Mouse (Mus musculus) MEL (cell line): ENCODE data around the gene Trim8. TPM values are rescaled to one million over a fixed set of nuclear protein-coding genes. Genes with fewer than 3 reads are reported as not detected.
A peak's percentile ranks its signal among the peaks of the same experiment; 100 is the strongest.

ENCODE experiments used
- DNase-seq: peaks from one replicate; pipeline ENCODE4 v3.0.0; 2011; ENCODE audit warnings: low read depth, low spot score
- H3K27ac ChIP-seq: 2 replicates; pipeline ENCODE4 v1.5.1; 2012; ENCODE audit warnings: low read depth, mild to moderate bottlenecking, control low read depth, low read length, moderate library complexity; ENCODE audit not compliant: control insufficient read depth
- H3K27me3 ChIP-seq, 2 experiments: fragments of 150-350 bp in 1 of 2; sonication (generic) in 1 of 2; 2 replicates each; pipeline ENCODE4 v1.6.1; 2012; ENCODE audit warnings: low read length in 2 of 2, mild to moderate bottlenecking in 2 of 2, improper control_type of control experiment in 1 of 2, moderate library complexity in 1 of 2; ENCODE audit not compliant: insufficient read depth in 2 of 2, control insufficient read depth in 1 of 2
- H3K36me3 ChIP-seq, 2 experiments: 2 replicates each; pipeline ENCODE4 v1.6.1; 2012 to 2014; ENCODE audit warnings: low read length in 2 of 2, improper control_type of control experiment in 1 of 2, inconsistent platforms in 1 of 2, mild to moderate bottlenecking in 1 of 2; ENCODE audit not compliant: insufficient read depth in 2 of 2, control insufficient read depth in 1 of 2
- H3K4me1 ChIP-seq, 2 experiments: fragments of 150-350 bp in 1 of 2; sonication (generic) in 1 of 2; 2 replicates each; pipeline ENCODE4 v1.6.1; 2012; ENCODE audit warnings: low read length in 2 of 2, improper control_type of control experiment in 1 of 2, mild to moderate bottlenecking in 1 of 2; ENCODE audit not compliant: insufficient read depth in 2 of 2, control insufficient read depth in 1 of 2
- H3K4me3 ChIP-seq, 2 experiments: fragments of 150-350 bp in 1 of 2; sonication (generic) in 1 of 2; 2 replicates each; pipeline ENCODE4 v1.5.1; 2012; ENCODE audit warnings: low read depth in 2 of 2, low read length in 2 of 2, mild to moderate bottlenecking in 2 of 2, moderate library complexity in 2 of 2, control low read depth in 1 of 2, improper control_type of control experiment in 1 of 2; ENCODE audit not compliant: control insufficient read depth in 1 of 2, insufficient read depth in 1 of 2
- H3K79me2 ChIP-seq: 2 replicates; pipeline ENCODE4 v1.6.1; 2012; ENCODE audit warnings: mild to moderate bottlenecking, low read length, moderate library complexity; ENCODE audit not compliant: control insufficient read depth, poor library complexity, insufficient read depth
- H3K9ac ChIP-seq: 2 replicates; pipeline ENCODE4 v1.6.1; 2012; ENCODE audit warnings: low read depth, mild to moderate bottlenecking, control low read depth, low read length, moderate library complexity; ENCODE audit not compliant: control insufficient read depth, poor library complexity, severe bottlenecking
- H3K9me3 ChIP-seq: fragments of 150-350 bp; sonication (generic); replicated peaks from 2 replicates; pipeline ENCODE4 v1.6.1; 2012; ENCODE audit warnings: mild to moderate bottlenecking, low read length, improper control_type of control experiment, moderate library complexity; ENCODE audit not compliant: insufficient read depth
- BHLHE40 ChIP-seq: IDR thresholded peaks from 2 replicates; pipeline ENCODE4 v1.6.1; 2012; ENCODE audit warnings: low read depth, mild to moderate bottlenecking, inconsistent platforms, low read length, improper control_type of control experiment, borderline replicate concordance
- CHD1 ChIP-seq: IDR thresholded peaks from 2 replicates; pipeline ENCODE4 v1.6.1; 2012; ENCODE audit warnings: low read depth, mild to moderate bottlenecking, inconsistent platforms, low read length, improper control_type of control experiment
- CHD2 ChIP-seq: IDR thresholded peaks from 2 replicates; pipeline ENCODE4 v1.6.1; 2011; ENCODE audit warnings: low read length, improper control_type of control experiment
- CTCF ChIP-seq, 3 experiments: IDR thresholded peaks in 2 of 3; conservative IDR thresholded peaks in 1 of 3; 2 replicates each; pipeline ENCODE4 v1.5.1; 2011 to 2012; ENCODE audit warnings: low read length in 3 of 3, low read depth in 2 of 3, mild to moderate bottlenecking in 2 of 3, improper control_type of control experiment in 1 of 3, inconsistent platforms in 1 of 3, mixed read lengths in 1 of 3, moderate library complexity in 1 of 3; ENCODE audit not compliant: control insufficient read depth in 1 of 3, insufficient read depth in 1 of 3, poor library complexity in 1 of 3, severe bottlenecking in 1 of 3
- E2F4 ChIP-seq: IDR thresholded peaks from 2 replicates; pipeline ENCODE4 v1.6.1; 2011; ENCODE audit warnings: low read depth, low read length, improper control_type of control experiment, borderline replicate concordance
- ELF1 ChIP-seq: IDR thresholded peaks from 2 replicates; pipeline ENCODE4 v1.6.1; 2014; ENCODE audit warnings: low read depth, mild to moderate bottlenecking, inconsistent platforms, low read length, improper control_type of control experiment, moderate library complexity
- EP300 ChIP-seq, 2 experiments: IDR thresholded peaks; 2 replicates each; pipeline ENCODE4 v1.6.1; 2011; ENCODE audit warnings: improper control_type of control experiment in 2 of 2, low read length in 2 of 2, low read depth in 1 of 2, mild to moderate bottlenecking in 1 of 2
- ETS1 ChIP-seq: IDR thresholded peaks from 2 replicates; pipeline ENCODE4 v1.6.1; 2012; ENCODE audit warnings: low read depth, mild to moderate bottlenecking, inconsistent platforms, low read length, improper control_type of control experiment, moderate library complexity
- GABPA ChIP-seq: IDR thresholded peaks from 2 replicates; pipeline ENCODE4 v1.6.1; 2012; ENCODE audit warnings: low read depth, mild to moderate bottlenecking, inconsistent platforms, low read length, improper control_type of control experiment, moderate library complexity
- GATA1 ChIP-seq: IDR thresholded peaks from 2 replicates; pipeline ENCODE4 v1.6.1; 2011; ENCODE audit warnings: low read depth, low read length, improper control_type of control experiment
- HCFC1 ChIP-seq: IDR thresholded peaks from 2 replicates; pipeline ENCODE4 v1.6.1; 2012; ENCODE audit warnings: low read depth, mild to moderate bottlenecking, inconsistent platforms, low read length, improper control_type of control experiment, moderate library complexity
- JUND ChIP-seq: IDR thresholded peaks from 2 replicates; pipeline ENCODE4 v1.6.1; 2011; ENCODE audit warnings: low read depth, mild to moderate bottlenecking, improper control_type of control experiment, low read length
- KAT2A ChIP-seq: conservative IDR thresholded peaks from 2 replicates; pipeline ENCODE4 v1.6.1; 2012; ENCODE audit warnings: low read depth, low read length, improper control_type of control experiment, inconsistent platforms
- MAFK ChIP-seq: IDR thresholded peaks from 2 replicates; pipeline ENCODE4 v1.6.1; 2011; ENCODE audit warnings: low read depth, mild to moderate bottlenecking, low read length, improper control_type of control experiment, borderline replicate concordance
- MAX ChIP-seq: IDR thresholded peaks from 2 replicates; pipeline ENCODE4 v1.6.1; 2011; ENCODE audit warnings: low read length, improper control_type of control experiment
- MAZ ChIP-seq: IDR thresholded peaks from 2 replicates; pipeline ENCODE4 v1.6.1; 2012; ENCODE audit warnings: low read depth, mild to moderate bottlenecking, inconsistent platforms, low read length, improper control_type of control experiment
- MEF2A ChIP-seq: IDR thresholded peaks from 2 replicates; pipeline ENCODE4 v1.6.1; 2014; ENCODE audit warnings: low read depth, mild to moderate bottlenecking, inconsistent platforms, low read length, improper control_type of control experiment; ENCODE audit not compliant: poor library complexity, insufficient replicate concordance, severe bottlenecking; ENCODE audit errors: extremely low read depth
- MXI1 ChIP-seq: IDR thresholded peaks from 2 replicates; pipeline ENCODE4 v1.6.1; 2011; ENCODE audit warnings: mild to moderate bottlenecking, low read depth, low read length, improper control_type of control experiment
- MYB ChIP-seq: IDR thresholded peaks from 2 replicates; pipeline ENCODE4 v1.6.1; 2011; ENCODE audit warnings: mild to moderate bottlenecking, low read depth, low read length, improper control_type of control experiment
- MYC ChIP-seq: IDR thresholded peaks from 2 replicates; pipeline ENCODE4 v1.6.1; 2011; ENCODE audit warnings: low read depth, mild to moderate bottlenecking, low read length, improper control_type of control experiment, moderate library complexity
- NRF1 ChIP-seq: IDR thresholded peaks from 2 replicates; pipeline ENCODE4 v1.6.1; 2014; ENCODE audit warnings: low read depth, mild to moderate bottlenecking, inconsistent platforms, low read length, improper control_type of control experiment, moderate library complexity; ENCODE audit not compliant: poor library complexity, insufficient read depth, severe bottlenecking
- POLR2A ChIP-seq, 2 experiments: IDR thresholded peaks; 2 replicates each; pipeline ENCODE4 v1.6.1; 2011 to 2012; ENCODE audit warnings: low read length in 2 of 2, mild to moderate bottlenecking in 2 of 2, control low read depth in 1 of 2, improper control_type of control experiment in 1 of 2, low read depth in 1 of 2, moderate library complexity in 1 of 2; ENCODE audit not compliant: control insufficient read depth in 1 of 2, insufficient read depth in 1 of 2, poor library complexity in 1 of 2
- POLR2AphosphoS2 ChIP-seq: IDR thresholded peaks from 2 replicates; pipeline ENCODE4 v1.6.1; 2011; ENCODE audit warnings: low read length, improper control_type of control experiment
- POLR2AphosphoS5 ChIP-seq: IDR thresholded peaks from 2 replicates; pipeline ENCODE4 v1.6.1; 2012; ENCODE audit warnings: low read depth, borderline replicate concordance, mild to moderate bottlenecking, inconsistent platforms, low read length, moderate library complexity, mixed read lengths
- RAD21 ChIP-seq: IDR thresholded peaks from 2 replicates; pipeline ENCODE4 v1.6.1; 2011; ENCODE audit warnings: mild to moderate bottlenecking, low read depth, low read length, improper control_type of control experiment
- RCOR1 ChIP-seq: IDR thresholded peaks from 2 replicates; pipeline ENCODE4 v1.6.1; 2012; ENCODE audit warnings: low read depth, mild to moderate bottlenecking, inconsistent platforms, low read length, improper control_type of control experiment
- SIN3A ChIP-seq: IDR thresholded peaks from 2 replicates; pipeline ENCODE4 v1.6.1; 2012; ENCODE audit warnings: low read length, improper control_type of control experiment, inconsistent platforms
- SMC3 ChIP-seq: IDR thresholded peaks from 2 replicates; pipeline ENCODE4 v1.6.1; 2011; ENCODE audit warnings: low read depth, low read length, improper control_type of control experiment
- TAL1 ChIP-seq: IDR thresholded peaks from 2 replicates; pipeline ENCODE4 v1.6.1; 2012; ENCODE audit warnings: mild to moderate bottlenecking, inconsistent platforms, low read length, moderate library complexity, mixed read lengths
- TBP ChIP-seq: IDR thresholded peaks from 2 replicates; pipeline ENCODE4 v1.8.0; 2011; ENCODE audit warnings: low read depth, low read length, improper control_type of control experiment
- TCF12 ChIP-seq: IDR thresholded peaks from 2 replicates; pipeline ENCODE4 v1.6.1; 2014; ENCODE audit warnings: low read depth, mild to moderate bottlenecking, inconsistent platforms, low read length, improper control_type of control experiment, moderate library complexity
- UBTF ChIP-seq: IDR thresholded peaks from 2 replicates; pipeline ENCODE4 v1.6.1; 2012; ENCODE audit warnings: low read depth, mild to moderate bottlenecking, inconsistent platforms, low read length, improper control_type of control experiment, moderate library complexity, borderline replicate concordance; ENCODE audit not compliant: insufficient read depth
- ZKSCAN1 ChIP-seq: IDR thresholded peaks from 2 replicates; pipeline ENCODE4 v1.6.1; 2012; ENCODE audit warnings: low read depth, mild to moderate bottlenecking, inconsistent platforms, low read length, improper control_type of control experiment, moderate library complexity
- ZMIZ1 ChIP-seq: IDR thresholded peaks from 2 replicates; pipeline ENCODE4 v1.6.1; 2012; ENCODE audit warnings: low read depth, mild to moderate bottlenecking, inconsistent platforms, low read length, improper control_type of control experiment, moderate library complexity
- ZNF384 ChIP-seq: IDR thresholded peaks from 2 replicates; pipeline ENCODE4 v1.6.1; 2012; ENCODE audit warnings: low read depth, mild to moderate bottlenecking, inconsistent platforms, low read length, improper control_type of control experiment
- polyA plus RNA-seq, 2 experiments: library from polyadenylated mRNA; stranded (reverse) in 1 of 2; unstranded in 1 of 2; fragments of >175 nt in 1 of 2; fragments of >200 nt in 1 of 2; gene quantifications; 2 replicates each; pipeline versions ENCODE4 v1.2.1 to v1.2.4; 2012; ENCODE audit warnings: low replicate concordance in 2 of 2, low read depth in 1 of 2; ENCODE audit not compliant: insufficient read length in 2 of 2, insufficient read depth in 1 of 2, missing spikeins in 1 of 2
- total RNA-seq: library from RNA; depleted of rRNA; stranded (reverse); fragments of 300-350 nt; gene quantifications from 2 replicates; pipeline ENCODE4 v1.2.3, GENCODE M21; 2012

The Trim8 gene
- total and polyA plus RNA-seq, 3 experiments = 19.1 to 57.2 TPM; not detected in 1

GRCm38 (mm10) chr19:46532031-46532688, 30.7 kb downstream of the Trim8 start:
- H3K79me2 ChIP-seq = no peaks in the 10 kb centered on the region; the same call in 1 of the 2 replicates
- no peaks in the 10 kb centered on the region for H3K27me3 ChIP-seq
- peaks cover 0 to 25% of the 10 kb centered on the region in 2 experiments; a peak in 2 of 4 replicates for H3K36me3 ChIP-seq
- H3K9ac ChIP-seq = peak overlapping the region; percentile 72
- peaks cover 12 to 30% of the 10 kb centered on the region in 2 experiments for H3K4me1 ChIP-seq
- peak; percentile 95 for DNase-seq
- H3K9me3 ChIP-seq = no peaks in the 10 kb centered on the region
- peak overlapping the region in 1 of 2 experiments; percentile 44; a peak in 1 of 4 replicates for H3K4me3 ChIP-seq
- peak overlapping the region; percentile 82 for H3K27ac ChIP-seq
- TF ChIP-seq TCF12 = peak; percentile 82
- peak; percentile 32; the same call in 1 of the 2 replicates for TF ChIP-seq MAFK
- 0 out of 2 replicates have a peak, but pooled peaks have one; percentile 63 for TF ChIP-seq HCFC1
- TF ChIP-seq MYB = peak; percentile 35; the same call in 1 of the 2 replicates
- TF ChIP-seq ETS1 = peak; percentile 92
- no peak for TF ChIP-seq CHD1
- no peak for TF ChIP-seq RAD21
- peak; percentile 79; the same call in 1 of the 2 replicates for TF ChIP-seq MAZ
- TF ChIP-seq GATA1 = peak; percentile 90
- TF ChIP-seq POLR2AphosphoS2 = 0 out of 2 replicates have a peak, but pooled peaks have one; percentile 53
- TF ChIP-seq CHD2 = peak; percentile 60; the same call in 1 of the 2 replicates
- TF ChIP-seq NRF1 = no peak
- TF ChIP-seq TAL1 = peak; percentile 71
- TF ChIP-seq POLR2A (IDR thresholded peaks at IDR 0.05; ENCODE audit: control insufficient read depth in 1 of 2, insufficient read depth in 1 of 2, low read depth in 1 of 2, low read length in 2 of 2, poor library complexity in 1 of 2) = peak in 1 of 2 experiments; percentile 59; a peak in 1 of 4 replicates
- no peak for TF ChIP-seq ZMIZ1
- peak; percentile 23; the same call in 1 of the 2 replicates for TF ChIP-seq TBP
- peak; percentile 65; the same call in 1 of the 2 replicates for TF ChIP-seq ZKSCAN1
- TF ChIP-seq MAX = peak; percentile 78
- peak; percentile 94 for TF ChIP-seq MXI1
- peak; percentile 92 for TF ChIP-seq SIN3A
- TF ChIP-seq MEF2A = peak; percentile 36; the same call in 1 of the 2 replicates
- no peak for TF ChIP-seq E2F4
- TF ChIP-seq UBTF = no peak
- peak; percentile 78 for TF ChIP-seq RCOR1
- peak; percentile 84 to 86 for TF ChIP-seq EP300 (IDR thresholded peaks at IDR 0.05; ENCODE audit: low read depth in 1 of 2, low read length in 2 of 2)
- TF ChIP-seq ZNF384 = peak; percentile 76
- peak in 2 of 3 experiments; percentile 18 to 29; a peak in 3 of 6 replicates for TF ChIP-seq CTCF (IDR thresholded peaks at IDR 0.05 in 2 of 3, conservative IDR thresholded peaks at IDR 0.05 in 1 of 3; ENCODE audit: control insufficient read depth in 1 of 3, insufficient read depth in 1 of 3, low read depth in 2 of 3, low read length in 3 of 3, poor library complexity in 1 of 3, severe bottlenecking in 1 of 3)
- no peak for TF ChIP-seq POLR2AphosphoS5
- TF ChIP-seq MYC = peak; percentile 82
- no peak for TF ChIP-seq KAT2A
- TF ChIP-seq ELF1 = peak; percentile 82
- peak; percentile 86 for TF ChIP-seq BHLHE40
- 0 out of 2 replicates have a peak, but pooled peaks have one; percentile 8 for TF ChIP-seq SMC3
- 0 out of 2 replicates have a peak, but pooled peaks have one; percentile 42 for TF ChIP-seq JUND
- TF ChIP-seq GABPA = no peak
